Mouse (Mus musculus) regulatory T cell (primary cell): ENCODE results near the gene Rgs9bp.

Experiments used
- in situ Hi-C: fragments of 300-600 bp; cut with MboI, MseI; formaldehyde crosslinking; loops from one replicate; pipeline ENCODE4 v1.15.1; 2025; ENCODE audit warnings: high pct_unique_total_duplicates

Rgs9bp gene

DNA sequence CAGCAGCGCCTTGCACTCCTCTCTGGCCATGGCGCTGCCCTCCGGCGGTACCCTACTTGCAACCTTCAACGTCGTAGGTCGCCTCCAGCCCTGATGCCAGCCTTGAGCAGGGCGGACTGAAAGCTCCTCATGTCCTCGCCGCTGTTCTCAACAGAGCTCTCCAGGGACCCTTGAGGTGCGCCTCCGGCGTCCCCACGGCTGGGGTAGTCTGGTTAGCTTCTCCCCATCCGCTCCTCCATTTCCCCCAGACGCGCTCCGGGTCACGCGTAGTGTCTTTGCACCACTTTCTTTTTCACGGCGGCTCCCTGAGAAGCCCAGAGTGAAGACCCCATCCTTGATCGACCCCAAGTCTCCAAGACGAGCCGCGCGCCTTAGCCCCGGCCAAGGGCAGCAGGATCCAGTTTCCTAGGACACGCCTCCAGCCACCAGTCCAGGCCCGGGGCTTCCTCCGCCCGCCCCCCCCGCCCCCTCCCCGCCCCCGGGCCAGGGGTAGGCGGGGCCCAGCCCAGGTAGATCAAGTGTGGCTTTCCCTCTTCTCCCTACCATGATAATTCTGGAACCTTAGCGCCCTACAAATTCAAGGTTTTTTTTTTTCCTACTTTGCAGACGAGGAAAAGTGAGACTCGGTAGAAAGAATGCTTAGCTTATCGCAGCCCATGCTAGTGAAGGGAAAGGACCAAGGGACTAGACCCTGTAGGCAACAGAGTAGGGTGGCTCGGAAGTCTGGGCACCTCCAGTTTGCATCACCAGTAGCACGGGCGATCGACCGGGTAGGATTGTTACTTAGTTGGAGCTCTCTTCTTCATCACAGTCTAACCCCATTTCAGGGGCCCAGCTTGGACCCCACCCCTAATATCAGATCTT is at the start of gene Rgs9bp:
Gene Rgs9bp, minus strand, starts transcription at position 392 of the 864 bp plus-strand sequence.
- in situ Hi-C loops = no loop called here

DNA sequence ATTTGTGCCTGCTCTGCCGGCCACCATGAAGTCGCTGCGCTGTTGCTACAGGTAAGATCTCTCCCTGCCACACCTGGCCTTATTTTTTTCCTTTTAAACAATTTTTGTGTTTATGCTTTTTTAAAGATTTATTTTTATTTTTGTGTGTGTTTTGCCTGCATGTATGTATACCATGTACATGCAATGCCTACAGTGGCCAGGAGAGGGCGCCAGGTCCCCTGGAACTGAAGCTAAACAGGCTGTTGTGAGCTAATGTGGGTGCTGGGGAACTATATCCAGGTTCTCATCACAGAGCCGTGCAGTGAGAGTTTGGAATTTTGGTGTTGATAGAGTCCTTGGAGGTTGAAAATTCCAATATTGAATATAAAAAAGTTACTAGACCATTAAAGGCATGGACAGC is 43.1 kb upstream of the Rgs9bp start:
- in situ Hi-C loops = no loop called here

DNA sequence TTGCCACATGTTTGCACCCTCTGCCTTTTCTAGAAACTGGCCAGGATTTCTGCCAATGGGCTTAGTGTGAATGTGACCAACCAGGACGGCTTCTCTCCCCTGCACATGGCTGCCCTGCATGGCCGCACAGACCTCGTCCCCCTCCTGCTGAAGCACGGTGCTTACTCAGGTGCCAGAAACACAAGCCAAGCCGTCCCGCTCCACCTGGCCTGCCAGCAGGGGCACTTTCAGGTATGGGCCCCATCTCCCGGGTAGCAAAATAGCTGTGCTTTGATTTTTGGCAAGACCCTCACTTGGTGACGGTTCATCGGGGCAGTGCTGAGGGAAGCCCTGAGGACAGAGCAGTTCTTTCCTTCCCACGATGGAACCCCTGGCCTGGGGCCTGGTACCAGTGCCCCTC is 42.0 kb upstream of the Rgs9bp start:
- in situ Hi-C loops = no loop called here

DNA sequence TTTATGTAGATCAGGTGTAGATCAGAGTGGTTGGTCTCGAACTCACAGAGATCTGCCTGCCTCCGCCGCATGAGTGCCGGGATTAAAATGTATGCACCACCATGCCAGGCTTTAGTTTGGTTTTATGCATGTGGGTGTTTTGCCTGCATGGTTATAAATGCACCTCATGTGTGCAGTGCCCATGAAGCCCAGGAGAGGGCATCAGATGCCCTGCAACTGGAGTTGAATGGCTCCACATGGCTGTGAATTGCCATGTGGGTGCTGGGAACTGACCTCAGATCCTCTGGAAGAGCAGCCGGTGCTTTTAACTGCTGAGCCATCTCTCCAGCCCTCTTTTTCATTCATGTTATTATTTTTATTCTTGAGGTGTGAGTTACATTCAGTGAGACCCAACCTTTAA is 40.7 kb upstream of the Rgs9bp start:
- in situ Hi-C loops = no loop called here

DNA sequence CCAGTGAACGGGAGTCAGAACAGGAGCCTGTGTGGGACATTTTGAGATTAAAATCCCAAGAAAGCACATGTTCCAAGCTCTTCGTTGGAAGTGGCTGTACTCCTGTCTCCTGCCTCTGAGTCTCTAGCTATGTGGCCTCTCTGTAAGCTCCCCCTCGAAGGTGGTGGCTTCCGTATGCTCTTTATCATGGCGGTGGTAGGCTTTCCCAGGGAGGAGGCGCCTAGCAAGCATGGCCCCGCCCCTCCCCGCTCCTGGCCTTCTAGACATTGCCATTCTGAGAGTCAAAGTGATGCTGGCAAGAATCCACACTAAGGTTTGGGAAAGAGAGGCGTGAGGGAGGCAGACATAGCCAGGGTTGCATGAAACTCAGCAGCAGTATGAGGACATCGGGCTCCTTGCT is 37.2 kb upstream of the Rgs9bp start:
- in situ Hi-C loops = no loop called here

DNA sequence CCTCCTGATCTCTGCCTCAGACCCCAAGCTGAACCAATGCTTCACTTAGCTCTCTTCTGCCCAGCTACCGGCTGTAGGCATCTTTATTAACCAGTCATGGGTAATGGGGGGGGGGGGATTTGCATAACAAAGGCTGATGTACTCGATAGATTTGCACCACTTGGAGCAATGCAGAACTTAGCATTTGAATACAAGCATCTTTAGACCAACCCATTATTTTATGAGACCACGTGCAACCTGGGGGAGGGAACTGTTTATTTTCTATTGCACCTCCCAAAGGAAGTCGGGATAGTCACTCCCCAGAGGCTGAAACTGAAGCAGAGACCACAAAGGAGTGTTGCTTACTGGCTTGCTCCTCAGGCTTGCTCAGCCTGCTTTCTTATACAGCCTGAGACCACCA is 32.1 kb upstream of the Rgs9bp start:
- in situ Hi-C loops = no loop called here

DNA sequence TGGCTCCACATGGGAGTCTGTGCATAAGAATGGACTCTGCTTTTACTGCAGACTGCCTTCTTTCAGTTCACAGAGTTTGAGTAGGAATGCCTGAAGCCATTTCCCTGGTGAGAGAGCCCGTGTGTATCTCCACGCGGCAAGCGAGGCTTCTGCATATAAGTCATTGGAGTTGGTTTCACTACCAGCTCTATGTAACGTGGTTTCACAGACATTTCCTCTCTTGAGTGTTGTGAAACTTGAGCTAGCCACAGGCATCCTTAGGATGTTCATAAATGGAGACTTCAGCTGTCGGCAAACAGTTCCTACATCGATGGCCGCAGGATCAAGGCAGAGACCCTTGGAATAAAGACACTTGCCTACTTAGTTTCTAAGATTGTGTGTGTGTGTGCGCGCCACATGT is 23.9 kb upstream of the Rgs9bp start:
- in situ Hi-C loops = no loop called here

DNA sequence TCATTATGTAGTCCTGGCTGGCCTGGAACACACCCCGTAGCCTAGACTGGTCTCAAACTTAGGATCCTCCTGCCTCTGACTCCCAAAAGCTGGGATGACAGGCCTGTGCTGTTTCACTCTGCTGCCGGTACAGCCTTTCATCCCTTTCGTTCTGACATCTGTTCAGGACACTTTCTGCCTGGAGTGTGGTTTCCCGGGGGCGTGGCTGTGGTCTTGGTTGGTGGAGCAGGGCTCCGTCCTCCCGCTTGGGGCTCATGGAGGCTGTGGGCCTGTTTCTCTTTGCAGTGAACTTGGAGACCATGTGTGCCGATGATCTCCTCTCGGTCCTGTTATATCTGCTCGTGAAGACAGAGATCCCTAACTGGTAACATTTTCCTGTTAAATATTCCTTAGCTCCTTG is 21.4 kb upstream of the Rgs9bp start:
- in situ Hi-C loops = no loop called here

DNA sequence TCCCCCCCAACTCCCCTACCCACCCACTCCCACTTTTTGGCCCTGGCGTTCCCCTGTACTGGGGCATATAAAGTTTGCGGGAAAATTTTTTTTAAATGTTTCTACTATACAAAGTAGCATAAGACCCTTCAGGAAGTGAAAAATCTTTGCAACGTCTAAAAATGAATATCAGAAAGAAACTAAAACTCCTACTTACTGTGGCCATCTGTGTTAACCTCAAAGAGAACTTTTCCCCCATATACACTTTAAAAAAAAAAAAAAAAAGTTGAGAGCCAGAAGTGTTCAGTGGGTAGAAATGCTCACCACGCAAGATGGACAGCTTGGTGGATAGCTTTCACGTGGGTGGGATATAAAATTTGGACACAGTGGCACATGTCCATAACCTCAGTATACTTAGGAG is 17.4 kb upstream of the Rgs9bp start:
- in situ Hi-C loops = no loop called here

DNA sequence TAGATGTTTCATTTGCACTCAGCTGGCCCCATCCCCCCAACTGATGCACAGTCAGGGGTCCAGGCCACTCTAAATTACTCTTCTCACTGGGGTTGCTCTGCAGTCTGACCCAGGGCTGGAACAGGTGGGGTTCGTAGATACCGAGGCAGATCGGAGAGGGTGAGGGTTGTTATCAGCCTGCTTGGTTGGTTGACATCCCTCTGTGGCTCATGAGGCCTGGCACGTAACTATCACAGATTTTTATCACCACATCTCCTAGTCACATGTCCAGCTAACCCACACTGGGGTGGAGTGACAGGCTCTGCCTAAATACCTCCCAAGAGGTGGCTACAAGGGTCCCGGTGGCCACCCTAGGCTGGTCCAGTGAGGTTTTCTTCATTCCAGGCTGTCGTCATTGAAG is 15.7 kb upstream of the Rgs9bp start:
- in situ Hi-C loops = no loop called here

DNA sequence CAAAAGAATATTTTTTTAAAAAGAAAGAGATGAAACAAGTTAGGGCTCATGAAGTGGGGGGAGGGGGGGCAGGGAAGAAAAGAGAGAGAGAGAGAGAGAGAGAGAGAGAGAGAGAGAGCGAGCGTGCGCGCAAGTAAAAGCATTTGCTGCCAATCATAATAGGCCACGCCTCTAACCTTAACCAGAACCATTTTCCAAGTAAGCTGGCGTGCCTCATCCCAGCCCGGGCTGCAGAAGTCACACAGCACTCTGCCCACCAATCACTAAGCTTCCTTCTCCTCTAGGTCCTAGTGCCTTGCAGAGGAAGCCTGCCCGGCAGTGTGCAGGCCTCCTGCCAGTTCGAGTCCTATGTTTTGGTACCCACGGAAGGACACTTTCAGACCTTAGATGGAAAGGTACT is 14.6 kb upstream of the Rgs9bp start:
- in situ Hi-C loops = no loop called here

DNA sequence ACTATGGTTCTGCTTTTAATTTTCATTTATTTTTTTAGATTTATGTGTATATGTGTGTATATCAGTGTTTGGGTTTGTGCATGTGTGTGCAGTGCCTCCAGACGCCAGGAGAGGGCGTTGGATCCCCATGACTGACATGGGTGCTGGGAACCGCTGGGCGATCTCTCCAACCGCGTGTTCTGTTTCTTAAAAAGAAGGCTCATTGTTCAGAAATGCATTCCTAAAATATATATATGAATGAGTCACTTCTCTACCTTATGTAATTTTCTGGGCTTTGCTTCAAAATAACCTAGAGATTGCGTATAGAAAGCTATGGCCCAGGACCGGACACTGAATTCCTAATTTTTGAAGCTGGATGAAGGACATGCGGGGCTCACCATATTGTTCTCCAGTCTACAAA is 14.1 kb upstream of the Rgs9bp start:
- in situ Hi-C loops = no loop called here

DNA sequence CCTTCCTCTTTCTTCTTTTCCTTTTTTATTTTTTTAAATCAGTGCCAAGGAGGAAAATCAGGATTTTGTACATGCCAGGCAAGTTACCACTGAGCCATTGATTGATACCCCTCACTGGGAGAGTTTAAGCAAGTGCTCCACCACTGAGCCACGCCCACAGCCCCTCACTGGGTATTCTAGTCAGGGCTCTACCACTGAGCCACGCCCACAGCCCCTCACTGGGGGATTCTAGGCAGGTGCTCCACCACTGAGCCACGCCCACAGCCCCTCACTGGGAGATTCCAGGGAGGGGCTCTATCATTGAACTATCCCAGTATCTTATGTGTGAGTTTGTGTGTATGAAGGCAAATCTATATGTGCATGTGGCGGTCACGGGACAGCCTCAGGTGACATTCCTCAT is 8.9 kb upstream of the Rgs9bp start:
- in situ Hi-C loops = no loop called here

DNA sequence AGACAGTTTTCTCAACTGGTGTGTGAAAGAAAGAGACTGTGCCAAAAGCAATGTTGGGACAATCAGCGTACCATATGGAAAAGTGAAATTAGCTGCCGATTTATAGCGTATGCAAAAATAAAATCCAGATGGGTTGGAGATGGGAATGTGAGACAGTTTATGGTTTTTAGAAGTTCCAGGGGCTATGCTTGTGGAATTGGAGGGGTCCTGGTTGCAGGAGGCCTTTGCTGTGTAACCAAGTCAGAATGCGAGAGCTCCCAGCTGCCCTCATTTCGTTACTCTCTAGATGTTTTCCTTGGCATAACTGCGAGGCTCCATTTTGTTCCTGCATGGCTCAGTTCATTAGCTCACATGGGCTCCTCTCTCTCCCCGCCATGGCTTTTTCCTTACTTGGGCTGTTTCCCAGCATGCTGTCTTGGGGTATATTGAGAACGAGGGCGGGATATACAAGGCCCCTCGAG is 5.4 kb upstream of the Rgs9bp start:
- in situ Hi-C loops = no loop called here

DNA sequence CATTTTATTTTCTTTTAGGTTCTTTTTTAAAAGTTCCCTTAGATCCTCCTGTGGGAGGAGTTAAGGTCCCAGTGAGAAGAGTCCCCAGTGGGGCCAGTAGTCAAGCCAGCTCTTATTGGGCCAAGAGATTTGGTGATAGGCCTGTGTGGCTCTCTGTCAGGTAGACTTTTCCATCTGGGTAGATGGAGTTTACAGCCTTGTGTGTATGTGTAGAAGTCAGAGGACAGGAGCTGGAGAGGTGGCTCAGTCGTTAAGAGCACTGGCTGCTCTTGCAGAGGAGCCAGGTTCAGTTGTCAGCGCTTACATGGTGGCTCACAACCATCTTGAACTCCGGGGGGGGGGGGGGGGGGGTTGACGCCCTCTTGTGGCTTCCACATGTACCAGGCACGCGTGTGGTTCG is 4.1 kb upstream of the Rgs9bp start:
- in situ Hi-C loops = no loop called here

DNA sequence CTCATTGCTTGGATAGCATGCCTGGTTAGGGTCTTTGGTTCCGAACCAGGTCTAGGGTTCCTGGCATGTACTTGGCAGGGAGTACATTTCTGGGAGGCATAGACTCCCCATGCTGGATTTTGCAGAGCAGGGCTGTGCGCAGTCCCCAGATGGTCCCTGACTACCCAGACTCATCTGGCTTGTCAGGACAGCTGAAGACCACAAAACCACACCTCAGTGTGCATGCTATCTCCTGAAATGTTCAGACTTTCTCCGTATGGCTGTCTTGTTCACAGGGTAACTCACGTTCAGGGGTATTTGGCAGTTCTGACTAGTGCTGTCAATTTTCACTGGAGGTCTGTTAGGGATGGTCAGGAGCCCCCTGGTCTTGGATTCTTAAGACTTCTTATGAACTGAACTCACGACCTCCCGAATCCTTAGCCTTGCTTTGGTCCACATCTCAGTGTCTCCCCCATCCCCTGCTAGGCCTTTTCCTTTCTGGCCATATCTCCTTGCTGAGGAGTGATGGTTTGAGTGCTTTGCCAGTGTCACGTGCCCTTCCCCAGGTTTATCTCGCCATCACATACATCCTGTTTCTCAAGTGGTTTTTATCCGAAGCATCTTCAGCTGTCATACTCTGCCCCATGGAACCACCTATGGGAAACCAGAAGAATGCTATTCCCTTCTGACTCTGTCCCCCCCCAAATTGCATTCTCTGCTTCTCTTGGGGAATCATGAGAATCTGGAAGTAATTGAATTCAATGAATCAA is 3.5 kb upstream of the Rgs9bp start:
- in situ Hi-C loops = no loop called here

DNA sequence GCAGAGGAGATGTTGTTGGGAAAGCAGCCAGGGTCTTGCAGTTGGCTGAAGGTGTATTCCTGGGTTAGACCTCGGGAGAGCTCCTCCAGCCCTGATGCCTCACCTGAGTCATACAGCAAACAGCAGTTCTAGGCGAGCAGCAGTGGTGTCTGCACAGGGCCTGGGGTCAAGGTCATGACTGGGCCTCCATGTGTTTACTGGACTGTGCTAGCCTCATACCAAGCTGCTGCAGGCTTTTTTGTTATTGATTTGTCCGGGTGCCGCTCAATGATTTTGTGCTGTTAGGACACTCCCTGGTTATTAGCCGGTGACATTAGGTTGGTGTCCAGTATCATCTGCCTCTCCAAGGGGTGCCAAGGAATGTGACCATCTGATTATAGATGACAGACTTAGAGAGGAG is 2.3 kb upstream of the Rgs9bp start:
- in situ Hi-C loops = no loop called here

DNA sequence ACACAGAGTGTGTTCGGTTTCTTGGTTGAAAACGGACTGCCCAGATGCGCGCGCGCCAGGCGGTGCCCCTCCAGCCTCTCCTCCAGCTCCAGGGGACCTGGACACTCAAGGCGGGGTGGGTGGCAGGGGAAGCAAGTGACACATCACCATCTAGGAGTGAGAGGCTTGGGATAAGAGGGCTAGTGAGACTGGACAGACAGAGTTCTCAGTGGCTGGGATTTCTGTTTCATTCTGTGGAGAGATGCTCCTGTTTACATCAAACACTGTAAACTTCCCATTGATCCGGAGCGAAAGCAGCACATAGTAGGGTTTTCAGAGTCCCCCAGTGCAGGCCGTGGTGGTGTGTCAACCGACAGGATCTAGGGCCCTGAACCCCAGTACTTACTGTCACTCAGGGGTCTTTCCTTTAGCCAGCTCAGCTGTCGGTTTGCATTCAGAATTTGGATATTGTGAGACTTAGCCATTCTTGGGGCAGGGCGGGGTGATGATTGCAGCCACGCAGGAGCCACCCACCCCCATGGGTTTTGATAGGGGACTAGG is 1.6 kb upstream of the Rgs9bp start:
- in situ Hi-C loops = no loop called here

DNA sequence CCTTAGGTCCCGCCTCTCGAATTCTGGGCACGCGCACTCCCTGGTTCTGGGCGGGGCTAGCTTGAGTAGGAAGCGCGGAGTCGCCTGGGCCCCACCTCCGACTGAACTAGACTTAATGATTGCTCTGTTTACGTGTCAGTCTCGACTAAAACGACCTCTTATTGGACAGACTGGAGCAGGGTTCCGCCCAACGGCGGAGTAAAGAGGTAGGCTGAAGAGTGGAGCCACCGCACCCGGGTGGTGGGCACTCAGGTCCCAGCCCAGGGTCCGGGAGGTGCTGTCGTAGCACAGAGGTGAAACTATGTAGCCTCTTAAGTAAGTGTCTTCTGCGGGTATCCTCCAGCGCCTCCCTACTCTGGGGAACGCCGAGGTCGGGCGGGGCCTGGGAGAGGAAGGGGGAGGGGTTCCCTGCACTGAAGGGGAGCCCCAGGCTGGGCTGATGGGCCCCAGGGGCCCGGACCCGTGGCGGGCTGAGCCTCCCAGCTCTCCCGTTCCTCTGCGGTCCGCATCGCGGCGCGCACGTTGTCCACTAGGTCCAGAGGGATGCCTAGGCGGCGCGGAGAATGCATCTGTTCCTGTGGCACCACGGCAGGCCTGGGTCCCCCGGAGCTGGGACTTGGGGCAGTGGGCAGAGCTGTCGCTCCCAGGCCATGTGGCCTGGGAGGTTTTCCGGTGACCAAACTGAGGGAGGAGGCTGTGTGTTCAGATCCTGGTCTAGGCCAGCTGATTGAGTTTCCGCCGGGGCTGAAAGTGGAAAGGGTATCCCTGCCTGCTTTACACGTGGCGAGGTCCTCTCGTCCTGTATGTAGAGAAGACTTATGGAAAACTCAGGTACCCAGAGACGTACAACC is 898 bp upstream of the Rgs9bp start, which contains the start of gene Ankrd27:
Gene Ankrd27, plus strand, starts transcription at position 190 of the 851 bp plus-strand sequence.
- in situ Hi-C loops = no loop called here

DNA sequence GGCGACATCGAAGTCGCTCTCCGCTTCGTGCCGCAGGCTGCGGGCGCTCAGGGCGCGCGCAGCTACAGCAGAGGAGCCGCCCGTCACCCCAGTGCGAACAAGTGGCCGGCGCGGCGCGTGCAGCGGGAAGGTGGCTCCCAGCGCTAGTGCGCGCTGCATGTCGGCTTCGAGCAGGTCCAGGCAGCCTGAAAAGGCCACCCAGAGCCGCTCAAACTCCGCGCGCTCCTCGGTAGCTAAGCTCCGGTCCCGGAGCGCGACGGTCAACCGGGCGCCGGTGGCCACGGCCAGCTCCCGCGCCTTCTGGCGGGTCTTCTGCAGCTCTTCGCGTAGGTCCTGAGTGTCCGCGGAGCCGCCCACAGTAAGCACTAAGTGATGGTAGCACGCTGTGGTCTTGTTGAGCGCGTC is 594 bp downstream of the Rgs9bp start:
- in situ Hi-C loops = no loop called here

DNA sequence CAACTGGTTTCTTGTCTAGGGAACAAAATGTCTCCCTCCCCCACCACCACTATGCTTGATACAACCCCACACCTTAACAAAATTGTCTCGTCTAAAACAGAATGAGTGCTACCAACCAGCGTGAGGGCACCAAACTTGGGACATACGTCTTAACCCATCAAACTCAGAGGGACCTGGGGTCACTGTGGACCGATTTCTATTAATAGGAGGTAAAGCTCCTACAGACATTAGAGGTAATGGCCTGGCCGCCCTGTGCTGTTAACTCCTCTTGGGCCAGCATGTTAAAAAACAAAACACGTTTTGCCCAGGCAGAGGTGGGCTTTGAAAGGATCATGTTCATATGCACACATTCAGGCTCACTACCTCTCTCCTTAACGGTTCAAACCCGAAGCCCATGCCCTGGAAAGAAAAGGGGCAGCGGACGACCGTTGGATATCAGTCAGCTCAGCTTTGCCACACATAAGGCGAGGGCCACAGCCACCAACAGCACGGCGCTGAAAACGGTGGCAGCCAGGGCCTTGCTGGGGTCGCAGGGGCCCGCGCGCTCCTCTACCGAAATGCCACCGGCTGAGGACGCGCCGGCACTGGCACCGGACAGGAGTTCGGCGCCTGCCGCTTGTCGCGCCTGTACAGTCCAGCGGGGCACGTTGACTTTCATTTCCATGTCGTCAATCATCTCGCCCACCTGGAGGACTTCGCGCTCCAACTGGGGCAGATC is 1.2 kb downstream of the Rgs9bp start:
- in situ Hi-C loops = no loop called here
